Mouse (Mus musculus): ENCODE measurements around the gene Cela3a. TPM values are rescaled to one million over a fixed set of nuclear protein-coding genes. Genes with fewer than 3 reads are reported as not detected.

Cela3a gene
- polyA plus RNA-seq, 1 experiment, result not detected

DNA sequence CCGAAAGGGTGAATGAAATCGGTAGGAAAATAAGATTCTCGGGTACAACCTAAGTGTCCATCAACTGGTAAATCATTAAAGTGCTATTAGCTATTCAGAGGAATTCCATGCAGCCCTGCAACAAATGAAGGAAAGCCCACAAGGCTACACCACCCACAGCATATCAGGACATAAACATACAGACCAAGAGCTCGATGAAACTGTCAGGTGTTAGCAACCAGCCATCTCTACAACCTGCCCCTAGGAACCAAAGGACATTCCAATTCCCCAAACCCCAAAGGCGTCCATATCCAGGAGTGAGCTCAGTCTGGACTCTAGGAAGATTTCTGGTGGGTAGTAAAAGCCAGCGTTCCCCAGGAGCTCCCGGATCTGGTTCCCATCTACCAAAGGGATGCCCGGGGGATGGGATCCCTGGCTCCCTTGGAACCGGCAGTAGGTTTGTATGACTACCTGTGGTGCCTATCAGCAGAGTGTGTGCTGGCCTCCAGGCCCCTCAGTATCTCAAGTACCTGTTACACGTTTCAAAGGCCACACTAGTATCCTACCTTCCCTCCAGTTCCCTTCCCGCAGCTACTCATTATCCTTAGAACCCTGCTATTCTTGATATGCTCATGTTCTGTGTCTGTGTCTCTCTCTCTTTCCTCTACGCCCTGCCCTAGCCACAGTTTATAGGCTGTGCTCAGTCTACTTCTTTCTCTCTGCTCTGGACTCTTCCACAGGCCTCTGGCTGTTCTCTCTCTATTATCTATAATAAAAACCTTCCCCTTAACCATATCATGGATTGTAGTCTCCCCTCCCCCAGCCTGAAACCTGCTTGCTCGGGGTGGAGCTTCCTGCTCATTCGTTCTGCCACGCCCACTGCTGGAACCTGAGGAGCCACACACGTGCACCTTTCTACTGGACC is 28.6 kb downstream of the Cela3a start:
- no peak for TF ChIP-seq GATA1 (IDR thresholded peaks at IDR 0.05; ENCODE audit: low read length)

GRCm38 (mm10) chr4:137379713-137380255 is 29.8 kb downstream of the Cela3a start:
- no peak for TF ChIP-seq GATA1 (IDR thresholded peaks at IDR 0.05; ENCODE audit: low read length)

DNA sequence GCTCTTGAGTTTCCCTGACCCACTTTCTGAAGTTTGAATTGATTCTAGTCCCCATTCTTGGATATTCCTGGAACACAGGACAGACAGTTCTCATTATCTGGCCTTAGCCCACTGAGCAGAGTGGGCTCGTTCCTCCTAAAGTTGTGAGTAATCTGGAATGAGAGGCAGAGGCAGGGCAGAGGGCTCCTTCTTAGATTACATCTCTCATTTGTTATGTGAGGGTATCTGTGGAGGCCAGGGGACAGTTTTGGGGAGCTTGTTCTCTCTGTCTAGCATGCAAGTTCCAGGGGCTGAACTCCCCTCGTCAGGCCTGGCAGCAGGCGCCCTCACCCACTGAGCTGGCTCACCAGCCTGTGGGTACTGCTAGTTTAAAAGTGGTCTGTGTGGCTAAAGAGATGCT is 30.5 kb downstream of the Cela3a start:
- no peak for TF ChIP-seq GATA1 (IDR thresholded peaks at IDR 0.05; ENCODE audit: low read length)

- TF ChIP-seq GATA1 (IDR thresholded peaks at IDR 0.05; ENCODE audit: low read length), result no peak
Measured at GRCm38 (mm10) chr4:137377526-137378304, 31.9 kb downstream of the Cela3a start.

DNA sequence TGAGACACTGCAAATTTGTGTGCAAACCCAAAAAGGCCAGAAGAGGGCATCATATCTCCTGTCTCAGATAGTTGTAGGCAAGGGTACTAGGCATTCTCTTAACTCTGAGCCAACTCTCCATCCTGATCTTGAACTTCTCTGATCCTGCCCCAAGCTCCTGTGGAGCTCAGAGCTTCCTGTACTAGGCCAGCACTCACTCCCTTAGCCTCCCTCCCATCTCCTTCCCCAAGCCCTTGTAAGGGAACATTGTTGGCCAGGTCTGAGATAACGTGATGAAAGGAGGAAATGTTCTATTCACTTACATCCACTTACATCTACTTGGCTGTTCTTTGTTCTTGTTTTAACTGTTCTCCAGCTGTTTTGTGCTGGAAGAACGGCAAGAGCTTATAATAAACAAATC is 32.8 kb downstream of the Cela3a start:
- TF ChIP-seq GATA1 (IDR thresholded peaks at IDR 0.05; ENCODE audit: low read length), result no peak

DNA sequence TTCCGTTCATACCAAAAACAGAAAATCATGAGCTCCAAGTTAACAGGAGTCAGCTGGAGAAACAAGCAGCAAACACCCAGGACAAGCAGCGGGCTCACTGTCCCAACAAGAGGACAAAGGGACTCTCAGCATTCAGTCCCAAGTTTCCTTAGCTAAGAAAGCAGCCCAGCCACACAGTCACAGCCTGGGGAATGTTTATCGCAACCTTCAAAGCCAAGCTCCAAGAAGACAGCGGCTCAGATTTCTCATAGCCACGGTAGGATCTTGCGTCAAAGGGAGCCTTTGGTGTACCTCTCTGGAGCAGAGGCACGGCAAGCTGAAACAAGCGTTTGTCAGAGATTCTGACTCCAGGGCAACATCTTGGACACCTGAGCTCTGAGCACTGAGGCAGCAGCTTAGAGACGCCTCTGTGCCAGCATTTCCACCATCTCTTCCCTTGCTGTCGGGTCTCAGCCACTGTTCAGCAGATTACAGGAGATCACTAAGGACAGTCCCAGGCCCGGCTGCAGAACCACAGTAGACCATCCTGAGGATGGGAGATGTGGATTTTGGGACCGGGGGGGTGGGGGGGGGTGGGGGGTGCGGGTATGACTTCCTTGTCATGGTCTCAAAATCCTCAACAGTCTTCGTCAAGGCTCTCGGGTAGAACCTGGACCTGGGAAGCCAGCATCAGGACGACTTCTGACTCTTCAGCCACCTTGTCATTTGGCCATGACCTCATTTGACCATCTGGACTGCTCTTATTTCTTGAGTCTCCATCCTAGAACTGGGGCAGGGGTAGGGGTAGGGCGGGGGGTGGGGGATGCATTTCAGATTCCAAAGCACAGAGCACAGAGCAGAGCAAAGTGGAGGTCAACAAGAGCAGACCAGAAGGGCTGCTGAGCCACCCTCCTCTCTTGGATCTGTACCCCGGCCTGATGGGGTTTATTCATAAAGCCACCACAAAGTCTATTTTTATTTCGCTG is 34.0 kb downstream of the Cela3a start:
- TF ChIP-seq GATA1 (IDR thresholded peaks at IDR 0.05; ENCODE audit: low read length), result no peak

DNA sequence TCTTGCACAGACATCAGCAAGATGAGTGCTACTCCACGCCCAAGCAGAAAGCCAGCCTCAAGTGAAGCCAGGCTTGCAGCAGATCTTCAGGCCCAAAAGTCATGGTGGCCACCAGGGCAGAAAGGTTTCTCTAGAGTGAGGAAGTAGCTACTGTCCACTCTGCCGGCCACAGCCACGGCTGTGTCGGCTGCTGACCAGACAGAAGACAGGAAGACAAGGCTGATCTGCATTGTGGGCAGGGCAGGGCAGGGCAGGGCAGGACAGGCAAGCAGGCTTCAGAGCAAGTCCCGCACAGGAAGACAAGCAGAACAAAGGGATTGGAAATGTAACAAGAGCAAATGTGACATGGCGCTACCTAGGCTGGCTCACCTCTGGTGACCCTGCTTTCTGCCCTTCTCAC is 35.9 kb downstream of the Cela3a start:
- TF ChIP-seq GATA1 (IDR thresholded peaks at IDR 0.05; ENCODE audit: low read length), result no peak

GRCm38 (mm10) chr4:137371596-137372523 is 37.7 kb downstream of the Cela3a start:
- no peak for TF ChIP-seq GATA1 (IDR thresholded peaks at IDR 0.05; ENCODE audit: low read length)

DNA sequence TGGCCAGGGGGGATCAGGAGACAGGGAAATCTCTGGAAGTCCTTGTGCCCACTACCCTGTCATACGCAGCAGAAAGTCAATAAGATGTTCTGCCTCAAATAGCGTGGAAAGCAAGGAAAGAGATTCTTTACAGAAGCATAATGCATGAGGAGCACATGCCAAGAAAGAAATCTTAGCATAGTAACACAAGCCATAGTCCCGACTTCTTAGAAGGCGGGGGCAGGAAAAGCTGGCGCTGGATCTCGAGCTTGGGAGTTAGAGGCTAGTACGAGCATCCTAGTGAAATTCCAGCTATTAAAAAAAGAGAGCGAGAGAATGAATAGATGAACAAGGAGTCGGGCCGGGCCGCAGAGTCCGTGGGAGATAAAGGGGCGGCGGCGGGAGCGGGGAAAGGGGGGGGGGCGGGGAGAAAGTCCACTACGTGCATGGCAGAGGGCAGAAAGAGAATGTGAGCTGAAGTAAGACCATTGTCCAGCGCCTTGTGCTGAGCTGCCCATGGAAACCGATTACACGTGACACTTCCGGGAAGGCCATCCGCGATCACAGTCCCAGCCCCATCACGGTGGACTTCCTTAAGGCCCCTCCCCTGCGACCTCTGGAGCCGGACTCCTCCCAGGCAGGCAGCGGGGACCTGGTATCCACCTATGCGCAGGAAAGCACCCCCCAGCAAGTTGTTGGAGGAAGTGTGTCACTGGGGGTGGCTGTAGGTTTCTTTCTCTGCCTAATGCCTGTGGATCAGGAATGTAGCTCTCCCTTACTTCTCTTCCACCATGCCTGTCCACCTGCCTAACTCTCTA is 39.4 kb downstream of the Cela3a start:
- no peak for TF ChIP-seq GATA1 (IDR thresholded peaks at IDR 0.05; ENCODE audit: low read length)

DNA sequence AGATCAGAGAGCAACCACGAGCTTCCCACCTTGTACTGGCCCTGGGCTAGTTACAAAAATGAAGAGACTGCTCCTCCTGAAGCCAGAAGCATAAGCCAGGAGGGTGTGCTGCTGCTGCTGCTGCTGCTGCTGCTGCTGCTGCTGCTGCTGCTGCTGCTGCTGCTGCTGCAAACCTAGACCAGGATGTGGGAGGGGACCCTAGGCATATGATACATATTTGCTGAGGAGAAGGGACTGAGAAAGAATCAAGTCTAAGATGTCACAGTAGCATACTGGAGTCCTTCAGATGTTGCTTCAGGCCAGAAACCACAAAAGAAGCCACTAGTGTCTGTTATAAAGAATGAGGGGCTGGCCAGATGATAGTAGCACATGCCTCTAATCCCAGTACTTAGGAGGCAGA is 41.4 kb downstream of the Cela3a start:
- no peak for TF ChIP-seq GATA1 (IDR thresholded peaks at IDR 0.05; ENCODE audit: low read length)

- no peak for TF ChIP-seq GATA1 (IDR thresholded peaks at IDR 0.05; ENCODE audit: low read length)
Measured at GRCm38 (mm10) chr4:137367275-137368088, 42.1 kb downstream of the Cela3a start.

- no peak for TF ChIP-seq GATA1 (IDR thresholded peaks at IDR 0.05; ENCODE audit: low read length)
Measured at GRCm38 (mm10) chr4:137366097-137366496, 43.5 kb downstream of the Cela3a start.

Measured in G1E-ER4 (cell line).